Mouse (Mus musculus) heart, postnatal 0 days (tissue): ENCODE results near the gene Dcakd. TPM values are rescaled to one million over a fixed set of nuclear protein-coding genes. Genes with fewer than 3 reads are reported as not detected.
"Not testable (repeated sequence)": the region's sequence is repeated elsewhere in the genome, so short reads cannot be mapped to it uniquely, and the experiment has no call there.

Source experiments
- ATAC-seq: fragments of 200-750 bp; cut with Nextera tagmentation; 2 replicates; pipeline ENCODE4 v1.8.0; 2017; ENCODE audit warnings: low read depth, moderate number of reproducible peaks, moderate library complexity; ENCODE audit not compliant: insufficient read depth
- DNase-seq: peaks from one replicate; pipeline ENCODE4 v3.0.0-alpha.2; 2016; ENCODE audit warnings: low spot score
- H3K27ac ChIP-seq: fragments of 300-500 bp; sonication (generic); 2 replicates; pipeline ENCODE4 v1.5.1; 2014; ENCODE audit warnings: low read depth, mild to moderate bottlenecking
- H3K27me3 ChIP-seq: fragments of 300-500 bp; sonication (generic); 2 replicates; pipeline ENCODE4 v1.6.1; 2014; ENCODE audit warnings: low read length, mixed read lengths; ENCODE audit not compliant: control insufficient read depth, insufficient read depth
- H3K36me3 ChIP-seq: fragments of 300-500 bp; sonication (generic); replicated peaks from 2 replicates; pipeline ENCODE4 v1.6.1; 2014; ENCODE audit warnings: low read length, mixed read lengths; ENCODE audit not compliant: control insufficient read depth, insufficient read depth
- H3K4me1 ChIP-seq: fragments of 300-500 bp; sonication (generic); 2 replicates; pipeline ENCODE4 v1.6.1; 2014; ENCODE audit warnings: antibody characterized with exemption; ENCODE audit not compliant: control insufficient read depth, insufficient read depth
- H3K4me2 ChIP-seq: fragments of 300-500 bp; sonication (generic); 2 replicates; pipeline ENCODE4 v1.6.1; 2014; ENCODE audit warnings: low read depth, mild to moderate bottlenecking, low read length, moderate library complexity
- H3K4me3 ChIP-seq: fragments of 300-500 bp; sonication (generic); 2 replicates; pipeline ENCODE4 v1.5.1; 2014; ENCODE audit warnings: low read depth, low read length
- H3K9ac ChIP-seq: fragments of 300-500 bp; sonication (generic); replicated peaks from 2 replicates; pipeline ENCODE4 v1.6.1; 2014; ENCODE audit warnings: low read depth, low read length, mixed read lengths
- H3K9me3 ChIP-seq: fragments of 300-500 bp; sonication (generic); replicated peaks from 2 replicates; pipeline ENCODE4 v1.6.1; 2016; ENCODE audit warnings: low read length; ENCODE audit not compliant: control insufficient read depth
- CTCF ChIP-seq: IDR thresholded peaks from 2 replicates; pipeline ENCODE4 v1.5.1; 2016; ENCODE audit warnings: antibody characterized with exemption, control low read depth, low read depth
- EP300 ChIP-seq: IDR thresholded peaks from 2 replicates; pipeline ENCODE4 v1.6.1; 2016; ENCODE audit warnings: antibody characterized with exemption, low read depth
- whole genome bisulfite sequencing: fragments of 180-500 bp; shearing (Covaris S2); extraction: QIAGEN DNeasy Blood & Tissue Kit; methylation state at CpG from one replicate; pipeline ENCODE4 v1.1.7; 2014; 5-methylcytosine and 5-hydroxymethylcytosine counted together
- polyA plus RNA-seq: library from polyadenylated mRNA; unstranded; fragments of >200 nt; fragmentation: Nextera tagmentation; extraction: Ambion mirVana; gene quantifications from 2 replicates; pipeline ENCODE4 v1.2.1, GENCODE M21; 2015
- total RNA-seq: library from RNA; depleted of rRNA; stranded (reverse); fragments of >200 nt; gene quantifications from 2 replicates; pipeline ENCODE4 v1.2.3, GENCODE M21; 2014; ENCODE audit warnings: low replicate concordance

Dcakd gene
- total and polyA plus RNA-seq, 2 experiments from 2014 or later: 45.2 to 64.0 TPM

DNA sequence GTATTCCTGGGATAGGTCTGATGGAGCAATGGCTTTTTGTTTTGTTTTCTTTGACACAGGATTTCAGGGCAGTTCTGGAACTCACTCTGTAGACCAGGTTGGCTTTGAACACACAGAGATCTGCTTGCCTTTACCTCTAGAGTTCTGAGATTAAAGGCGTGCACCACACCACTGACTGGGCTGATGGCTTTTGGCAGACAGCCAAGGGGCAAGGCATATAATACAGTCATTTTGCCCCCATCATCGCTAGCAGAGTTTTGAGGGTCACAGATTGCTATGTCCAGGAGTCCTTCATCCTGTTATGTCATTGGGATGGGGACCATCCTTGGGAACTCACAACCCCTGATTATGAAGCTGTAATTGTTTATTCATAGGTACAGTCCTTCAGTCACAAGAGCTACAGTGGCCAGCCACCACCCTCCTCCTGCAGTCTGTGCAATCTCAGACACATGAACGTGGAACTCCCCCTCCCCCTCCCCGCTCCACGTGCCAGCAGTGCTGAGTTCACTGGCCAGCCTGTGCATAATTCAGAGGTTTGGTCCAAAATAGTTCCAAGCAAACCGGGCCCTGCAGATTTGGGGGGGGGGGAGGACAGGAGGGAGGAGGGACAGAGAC lies 50.0 kb downstream of the Dcakd start:
- peak; percentile 89 for ATAC-seq
- TF ChIP-seq EP300 (no peak), CTCF (no peak)
- Histone ChIP-seq H3K27ac (peak overlapping the region; percentile 18), H3K27me3 (no peaks in the 10 kb centered on the region), H3K9me3 (no peaks in the 10 kb centered on the region), H3K36me3 (no peaks in the 10 kb centered on the region), H3K4me2 (no peak overlapping the region), H3K4me3 (no peak overlapping the region), H3K9ac (no peak overlapping the region), H3K4me1 (0 out of 2 replicates have a peak, but pooled peaks cover 7% of the 10 kb centered on the region)
- DNase-seq: peak; percentile 70
- WGBS: 28% methylated on average over 6 of the region's 6 CpGs

DNA sequence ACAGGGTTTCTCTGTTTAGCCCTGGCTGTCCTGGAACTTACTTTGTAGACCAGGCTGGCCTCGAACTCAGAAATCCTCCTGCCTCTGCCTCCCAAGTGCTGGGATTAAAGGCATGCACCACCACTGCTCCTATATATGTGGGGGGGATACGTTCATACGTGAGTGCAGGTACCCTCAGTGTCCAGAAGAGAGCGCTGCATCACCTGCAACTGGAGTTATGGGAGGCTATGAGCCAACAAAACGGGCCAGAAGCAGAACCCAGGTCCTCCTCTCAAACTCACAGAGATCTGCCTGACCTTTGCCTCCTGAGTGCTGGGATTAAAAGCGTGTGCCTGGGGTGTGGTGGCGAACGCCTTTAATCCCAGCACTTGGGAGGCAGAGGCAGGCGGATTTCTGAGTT lies 52.2 kb downstream of the Dcakd start:
- not testable (repeated sequence) for DNase-seq, H3K9me3 ChIP-seq, H3K27me3 ChIP-seq, H3K4me3 ChIP-seq, H3K27ac ChIP-seq, ATAC-seq, H3K4me2 ChIP-seq, H3K9ac ChIP-seq, H3K36me3 ChIP-seq, H3K4me1 ChIP-seq
- 83% methylated on average over 9 of the region's 9 CpGs for WGBS

DNA sequence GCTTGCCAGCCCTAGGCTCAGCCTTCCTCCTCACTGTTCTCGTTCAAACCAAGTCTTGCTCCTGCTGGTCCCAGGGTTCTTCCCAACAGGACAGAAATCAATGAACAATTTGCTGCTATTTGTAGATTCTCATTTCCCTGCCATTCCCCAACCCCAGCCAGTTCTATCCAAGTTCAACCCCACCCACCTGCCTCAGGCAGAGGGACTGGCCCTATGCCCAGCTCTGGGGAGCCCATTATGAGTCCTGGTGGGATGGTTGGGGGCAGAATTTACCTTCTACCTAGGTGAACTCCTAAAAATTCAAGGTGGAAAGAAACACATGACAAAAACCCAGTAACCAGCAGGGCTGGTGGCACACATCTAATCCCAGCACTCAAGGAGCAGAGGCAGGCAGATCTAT lies 55.8 kb downstream of the Dcakd start:
- H3K36me3 ChIP-seq: no peaks in the 10 kb centered on the region
- H3K4me1 ChIP-seq: no peaks in the 10 kb centered on the region
- no peak for TF ChIP-seq CTCF
- TF ChIP-seq EP300: no peak
- DNase-seq (no peak), ATAC-seq (no peak)
- no peaks in the 10 kb centered on the region for H3K9me3 ChIP-seq
- H3K27me3 ChIP-seq: peaks cover 18% of the 10 kb centered on the region
- 48% methylated on average over 1 of the region's 1 CpGs for WGBS
- H3K4me2 ChIP-seq: no peak overlapping the region
- H3K4me3 ChIP-seq: no peak overlapping the region
- H3K9ac ChIP-seq: no peak overlapping the region
- H3K27ac ChIP-seq: no peak overlapping the region

GRCm38 (mm10) chr11:102971604-102972003 lies 56.5 kb downstream of the Dcakd start:
- 32% methylated on average over 5 of the region's 5 CpGs for WGBS
- no peak overlapping the region for H3K4me2 ChIP-seq
- DNase-seq (no peak), ATAC-seq (no peak)
- no peak overlapping the region for H3K4me3 ChIP-seq
- H3K27ac ChIP-seq: no peak overlapping the region
- no peak overlapping the region for H3K9ac ChIP-seq
- H3K4me1 ChIP-seq: no peaks in the 10 kb centered on the region
- no peak for TF ChIP-seq CTCF
- no peak for TF ChIP-seq EP300
- H3K27me3 ChIP-seq: peaks cover 23% of the 10 kb centered on the region
- H3K9me3 ChIP-seq: no peaks in the 10 kb centered on the region
- H3K36me3 ChIP-seq: no peaks in the 10 kb centered on the region

- 67% methylated on average over 16 of the region's 16 CpGs for WGBS
- Histone ChIP-seq H3K4me3 (no peak overlapping the region), H3K27me3 (peaks cover 28% of the 10 kb centered on the region), H3K4me2 (no peak overlapping the region), H3K9me3 (no peaks in the 10 kb centered on the region), H3K27ac (no peak overlapping the region), H3K4me1 (peaks cover 6% of the 10 kb centered on the region; the same call in 1 of the 2 replicates), H3K9ac (no peak overlapping the region), H3K36me3 (no peaks in the 10 kb centered on the region)
- ATAC-seq (no peak), DNase-seq (no peak)
- no peak for TF ChIP-seq CTCF
- TF ChIP-seq EP300: no peak
These were observed 63.5 kb downstream of the Dcakd start for GRCm38 (mm10) chr11:102964547-102965091.
